Mouse (Mus musculus): ENCODE measurements around the gene Sgsm1.

The Sgsm1 gene

GRCm38 (mm10) chr5:113313998-113314397, 3.4 kb upstream of the Sgsm1 start:
- peak; percentile 74 to 81 for DNase-seq

GRCm38 (mm10) chr5:113309491-113310376, 852 bp downstream of the Sgsm1 start:
- DNase-seq = no peak

- peak; percentile 62 to 74 for DNase-seq
Measured at GRCm38 (mm10) chr5:113306750-113307477, 3.7 kb downstream of the Sgsm1 start.

- DNase-seq = no peak
Measured at GRCm38 (mm10) chr5:113304527-113304926, 6.1 kb downstream of the Sgsm1 start.

GRCm38 (mm10) chr5:113301841-113302240, 8.7 kb downstream of the Sgsm1 start:
- DNase-seq = no peak

GRCm38 (mm10) chr5:113300148-113300889, 10.3 kb downstream of the Sgsm1 start:
- no peak for DNase-seq

- no peak for DNase-seq
Measured at GRCm38 (mm10) chr5:113299433-113299832, 11.2 kb downstream of the Sgsm1 start.

- DNase-seq = no peak
Measured at GRCm38 (mm10) chr5:113298826-113299225, 11.8 kb downstream of the Sgsm1 start.

GRCm38 (mm10) chr5:113298040-113298439, 12.5 kb downstream of the Sgsm1 start:
- DNase-seq = no peak

GRCm38 (mm10) chr5:113295791-113296190, 14.8 kb downstream of the Sgsm1 start:
- peak; percentile 80 to 90 for DNase-seq

- DNase-seq = no peak
Measured at GRCm38 (mm10) chr5:113294575-113294974, 16.0 kb downstream of the Sgsm1 start.

- DNase-seq = peak in 1 of 2 experiments; percentile 22
Measured at GRCm38 (mm10) chr5:113293446-113293845, 17.1 kb downstream of the Sgsm1 start.

GRCm38 (mm10) chr5:113292832-113293231, 17.8 kb downstream of the Sgsm1 start:
- DNase-seq = no peak

- DNase-seq = peak in 1 of 2 experiments; percentile 17
Measured at GRCm38 (mm10) chr5:113292179-113292578, 18.4 kb downstream of the Sgsm1 start.

GRCm38 (mm10) chr5:113291125-113291524, 19.5 kb downstream of the Sgsm1 start:
- no peak for DNase-seq

GRCm38 (mm10) chr5:113290149-113290548, 20.4 kb downstream of the Sgsm1 start:
- no peak for DNase-seq

GRCm38 (mm10) chr5:113288490-113288889, 22.1 kb downstream of the Sgsm1 start:
- no peak for DNase-seq

GRCm38 (mm10) chr5:113287762-113288161, 22.8 kb downstream of the Sgsm1 start:
- DNase-seq = no peak

- DNase-seq = peak; percentile 68 to 77
Measured at GRCm38 (mm10) chr5:113286591-113287520, 23.7 kb downstream of the Sgsm1 start.

GRCm38 (mm10) chr5:113286048-113286447, 24.5 kb downstream of the Sgsm1 start:
- no peak for DNase-seq

- DNase-seq = no peak
Measured at GRCm38 (mm10) chr5:113285541-113285940, 25.0 kb downstream of the Sgsm1 start.

- DNase-seq = no peak
Measured at GRCm38 (mm10) chr5:113283726-113284125, 26.9 kb downstream of the Sgsm1 start.
